Mouse (Mus musculus) midbrain, embryonic 16.5 days (tissue): Measurements from ENCODE around the gene Mpc1. TPM values are rescaled to one million over a fixed set of nuclear protein-coding genes. Genes with fewer than 3 reads are reported as not detected.
"Not testable (repeated sequence)": the region's sequence is repeated elsewhere in the genome, so short reads cannot be mapped to it uniquely, and the experiment has no call there.

ENCODE experiments used
- ATAC-seq: fragments of 200-750 bp; cut with Nextera tagmentation; 2 replicates; pipeline ENCODE4 v1.8.0; 2017; ENCODE audit warnings: moderate TSS enrichment
- H3K27ac ChIP-seq: fragments of 300-500 bp; sonication (generic); 2 replicates; pipeline ENCODE4 v1.5.1; 2014; ENCODE audit warnings: mild to moderate bottlenecking, low read length, mixed read lengths
- H3K27me3 ChIP-seq: fragments of 300-500 bp; sonication (generic); 2 replicates; pipeline ENCODE4 v1.6.1; 2014; ENCODE audit warnings: low read depth, low read length, mixed read lengths; ENCODE audit not compliant: control insufficient read depth, insufficient read depth
- H3K36me3 ChIP-seq: fragments of 300-500 bp; sonication (generic); 2 replicates; pipeline ENCODE4 v1.6.1; 2014; ENCODE audit warnings: mild to moderate bottlenecking, low read length, moderate library complexity, mixed read lengths; ENCODE audit not compliant: control insufficient read depth, insufficient read depth
- H3K4me1 ChIP-seq: fragments of 300-500 bp; sonication (generic); 2 replicates; pipeline ENCODE4 v1.6.1; 2014; ENCODE audit warnings: mild to moderate bottlenecking, low read length, mixed read lengths; ENCODE audit not compliant: control insufficient read depth, insufficient read depth
- H3K4me2 ChIP-seq: fragments of 300-500 bp; sonication (generic); 2 replicates; pipeline ENCODE4 v1.6.1; 2014; ENCODE audit warnings: mild to moderate bottlenecking, low read length, mixed read lengths
- H3K4me3 ChIP-seq: fragments of 300-500 bp; sonication (generic); 2 replicates; pipeline ENCODE4 v1.5.1; 2014; ENCODE audit warnings: low read depth, mild to moderate bottlenecking, low read length, moderate library complexity, mixed read lengths
- H3K9ac ChIP-seq: fragments of 300-500 bp; sonication (generic); 2 replicates; pipeline ENCODE4 v1.6.1; 2014; ENCODE audit warnings: low read depth, low read length, mixed read lengths
- H3K9me3 ChIP-seq: fragments of 300-500 bp; sonication (generic); replicated peaks from 2 replicates; pipeline ENCODE4 v1.6.1; 2014; ENCODE audit warnings: mild to moderate bottlenecking, low read length, mixed read lengths; ENCODE audit not compliant: control insufficient read depth, poor library complexity, severe bottlenecking
- WGBS: fragments of 180-500 bp; shearing (Covaris S2); extraction: QIAGEN DNeasy Blood & Tissue Kit; methylation state at CpG from one replicate; pipeline ENCODE4 v1.1.7; 2014; 5-methylcytosine and 5-hydroxymethylcytosine counted together
- polyA plus RNA-seq: library from polyadenylated mRNA; unstranded; fragments of >200 nt; fragmentation: Nextera tagmentation; extraction: Ambion mirVana; gene quantifications from 2 replicates; pipeline ENCODE4 v1.2.1, GENCODE M21; 2015

Gene Mpc1
- polyA plus RNA-seq, 1 experiment from 2014 or later, result 338 TPM

GRCm38 (mm10) chr17:8337159-8337558 is 54.5 kb downstream of the Mpc1 start, which contains the start of gene Prr18:
Gene Prr18, plus strand, starts transcription at chr17:8337459.
- ATAC-seq, H3K4me3 ChIP-seq, H3K27me3 ChIP-seq, H3K4me2 ChIP-seq, H3K9me3 ChIP-seq, H3K9ac ChIP-seq, H3K27ac ChIP-seq, H3K36me3 ChIP-seq: not testable (repeated sequence)
- peaks cover 22% of the 10 kb centered on the region for H3K4me1 ChIP-seq
- WGBS, result no CpG with 5 or more reads among the region's 5 CpGs

- no peaks in the 10 kb centered on the region for H3K36me3 ChIP-seq
- ATAC-seq, result peak; percentile 53; the same call in 1 of the 2 replicates
- 8% methylated on average over 8 of the region's 8 CpGs for WGBS
These were observed 57.1 kb downstream of the Mpc1 start for GRCm38 (mm10) chr17:8339666-8340374.

GRCm38 (mm10) chr17:8340407-8341359 is 58.0 kb downstream of the Mpc1 start:
- peak overlapping the region; percentile 81 for H3K4me3 ChIP-seq
- under 1% methylated on average over 57 of the region's 92 CpGs for WGBS
- H3K27ac ChIP-seq, result peak overlapping the region; percentile 98
- no peaks in the 10 kb centered on the region for H3K9me3 ChIP-seq
- peaks cover 38% of the 10 kb centered on the region for H3K4me1 ChIP-seq
- H3K4me2 ChIP-seq, result peak overlapping the region; percentile 98
- no peaks in the 10 kb centered on the region for H3K36me3 ChIP-seq
- ATAC-seq, result peak; percentile 86
- no peaks in the 10 kb centered on the region for H3K27me3 ChIP-seq
- peak overlapping the region; percentile 99 for H3K9ac ChIP-seq

More at GRCm38 (mm10) chr17:8339666-8340374, 57.1 kb downstream of the Mpc1 start:
- Histone ChIP-seq H3K4me1 (peaks cover 38% of the 10 kb centered on the region), H3K4me3 (peak overlapping the region; percentile 81), H3K27me3 (no peaks in the 10 kb centered on the region), H3K9me3 (no peaks in the 10 kb centered on the region), H3K27ac (peak overlapping the region; percentile 98), H3K9ac (peak overlapping the region; percentile 99), H3K4me2 (peak overlapping the region; percentile 98)

GRCm38 (mm10) chr17:8341360-8341963 is 58.8 kb downstream of the Mpc1 start:
- no peaks in the 10 kb centered on the region for H3K27me3 ChIP-seq
- ATAC-seq, result peak; percentile 44
- H3K4me3 ChIP-seq, result peak overlapping the region; percentile 81
- peak overlapping the region; percentile 98 for H3K27ac ChIP-seq
- peak overlapping the region; percentile 99 for H3K9ac ChIP-seq
- no peaks in the 10 kb centered on the region for H3K36me3 ChIP-seq
- 6% methylated on average over 43 of the region's 46 CpGs for WGBS
- H3K4me1 ChIP-seq, result peaks cover 38% of the 10 kb centered on the region
- H3K9me3 ChIP-seq, result no peaks in the 10 kb centered on the region
- H3K4me2 ChIP-seq, result peak overlapping the region; percentile 98

- H3K4me2 ChIP-seq, result peak overlapping the region; percentile 98
- ATAC-seq, result no peak
- H3K9me3 ChIP-seq, result no peaks in the 10 kb centered on the region
- no peaks in the 10 kb centered on the region for H3K27me3 ChIP-seq
- no peaks in the 10 kb centered on the region for H3K36me3 ChIP-seq
- H3K4me1 ChIP-seq, result peaks cover 38% of the 10 kb centered on the region
- H3K4me3 ChIP-seq, result peak overlapping the region; percentile 81
- H3K9ac ChIP-seq, result peak overlapping the region; percentile 32
- 34% methylated on average over 5 of the region's 5 CpGs for WGBS
- no peak overlapping the region for H3K27ac ChIP-seq
These were observed 60.0 kb downstream of the Mpc1 start for GRCm38 (mm10) chr17:8342706-8343105.

GRCm38 (mm10) chr17:8343416-8343815 is 60.7 kb downstream of the Mpc1 start:
- WGBS, result 56% methylated on average over 6 of the region's 6 CpGs

More at GRCm38 (mm10) chr17:8343416-8343815, 60.7 kb downstream of the Mpc1 start:
- no peaks in the 10 kb centered on the region for H3K9me3 ChIP-seq
- peak overlapping the region; percentile 47; the same call in 1 of the 2 replicates for H3K9ac ChIP-seq
- no peak overlapping the region for H3K27ac ChIP-seq
- peak overlapping the region; percentile 98 for H3K4me2 ChIP-seq
- H3K36me3 ChIP-seq, result no peaks in the 10 kb centered on the region
- no peak for ATAC-seq
- peak overlapping the region; percentile 16 for H3K4me3 ChIP-seq
- no peaks in the 10 kb centered on the region for H3K27me3 ChIP-seq
- H3K4me1 ChIP-seq, result peaks cover 38% of the 10 kb centered on the region

Other genes starting within 250 kb of the Mpc1 start
- 0.22 TPM in 1 of 2 replicates, not detected in the other for gene Gm49673, start 135.1 kb upstream of the Mpc1 start, polyA plus RNA-seq
- gene Rnaset2a, start 134.8 kb upstream of the Mpc1 start, polyA plus RNA-seq, result 8.2 and 10.4 TPM in 2 replicates
- gene Fgfr1op, start 117.4 kb upstream of the Mpc1 start, polyA plus RNA-seq, result 28.8 and 29.3 TPM in 2 replicates
- gene Ccr6, start 46.9 kb upstream of the Mpc1 start, polyA plus RNA-seq, result not detected in 2 replicates
- 198 and 209 TPM in 2 replicates for gene Sft2d1, start 28.2 kb downstream of the Mpc1 start, polyA plus RNA-seq
- gene Prr18, start 54.6 kb downstream of the Mpc1 start, polyA plus RNA-seq, result 16.5 and 17.8 TPM in 2 replicates
- 0.53 and 0.88 TPM in 2 replicates for gene T2, start 73.1 kb downstream of the Mpc1 start, polyA plus RNA-seq
- gene T, start 151.5 kb downstream of the Mpc1 start, polyA plus RNA-seq, result 0.44 and 0.45 TPM in 2 replicates
- gene Pde10a, start 242.5 kb downstream of the Mpc1 start, polyA plus RNA-seq, result 14.3 and 17.7 TPM in 2 replicates